In genomic region chr4:84151971-84152450, GRCm38 (mm10) we compare ENCODE assay signal across 16 mouse cellular contexts.
DNase-seq lines count a peak whose midpoint lies in the region; ATAC-seq and TF ChIP-seq lines count a peak whose summit lies in the region.
"Had no signal": no experiment of that assay in that cellular context is flagged by ENCODE, and none has a peak within 500 bp of the region (broad histone marks: within the 10 kb centered on the region; RNA-seq: fewer than 3 reads in every experiment).

No protein-coding gene starts in this region.

- H3K9ac ChIP-seq in lung, embryonic 15.5 days: no peak overlapping the region
- no peak overlapping the region for H3K9ac ChIP-seq in lung, postnatal 0 days (replicated peaks; ENCODE audit: low read depth)
- H3K9ac ChIP-seq in hindbrain, embryonic 14.5 days: no peak overlapping the region
- H3K9ac ChIP-seq in limb, embryonic 15.5 days: no peak overlapping the region
- H3K9ac ChIP-seq: midbrain, embryonic 12.5 days had no signal

- no peak for TF ChIP-seq EP300 in lung, postnatal 0 days (IDR thresholded peaks at IDR 0.05)

- no peaks in the 10 kb centered on the region for H3K9me3 ChIP-seq in lung, embryonic 15.5 days
- no peaks in the 10 kb centered on the region for H3K9me3 ChIP-seq in lung, postnatal 0 days (ENCODE audit: low read length)
- H3K9me3 ChIP-seq in hindbrain, embryonic 14.5 days (ENCODE audit: control insufficient read depth, low read length): no peaks in the 10 kb centered on the region
- no peaks in the 10 kb centered on the region for H3K9me3 ChIP-seq in limb, embryonic 15.5 days
- H3K9me3 ChIP-seq: midbrain, embryonic 12.5 days had no signal

- intact Hi-C loops in left cerebral cortex, postnatal 4 days (cut with DNase I): no loop called here

- no peak overlapping the region for H3K27ac ChIP-seq in lung, embryonic 15.5 days
- H3K27ac ChIP-seq in lung, postnatal 0 days (ENCODE audit: low read length): no peak overlapping the region
- no peak overlapping the region for H3K27ac ChIP-seq in hindbrain, embryonic 14.5 days
- H3K27ac ChIP-seq in limb, embryonic 15.5 days: peak overlapping the region; percentile 50; the same call in 1 of the 2 replicates
- H3K27ac ChIP-seq: layer of hippocampus, adult 2 months; midbrain, embryonic 12.5 days had no signal

- H3K4me2 ChIP-seq in lung, embryonic 15.5 days: no peak overlapping the region
- H3K4me2 ChIP-seq in lung, postnatal 0 days (replicated peaks; ENCODE audit: low read depth, low read length): no peak overlapping the region
- no peak overlapping the region for H3K4me2 ChIP-seq in hindbrain, embryonic 14.5 days (replicated peaks)
- H3K4me2 ChIP-seq in limb, embryonic 15.5 days: no peak overlapping the region
- H3K4me2 ChIP-seq: midbrain, embryonic 12.5 days had no signal

- no peak overlapping the region for H3K4me3 ChIP-seq in lung, embryonic 15.5 days
- H3K4me3 ChIP-seq in lung, postnatal 0 days (ENCODE audit: low read depth, low read length): no peak overlapping the region
- no peak overlapping the region for H3K4me3 ChIP-seq in hindbrain, embryonic 14.5 days (replicated peaks; ENCODE audit: low read length)
- no peak overlapping the region for H3K4me3 ChIP-seq in limb, embryonic 15.5 days
- H3K4me3 ChIP-seq: layer of hippocampus, adult 2 months; midbrain, embryonic 12.5 days had no signal

- H3K36me3 ChIP-seq in lung, embryonic 15.5 days: no peaks in the 10 kb centered on the region
- H3K36me3 ChIP-seq in lung, postnatal 0 days (ENCODE audit: insufficient read depth, low read length): no peaks in the 10 kb centered on the region
- H3K36me3 ChIP-seq in hindbrain, embryonic 14.5 days (replicated peaks; ENCODE audit: control insufficient read depth, insufficient read depth): no peaks in the 10 kb centered on the region
- H3K36me3 ChIP-seq in limb, embryonic 15.5 days: no peaks in the 10 kb centered on the region
- H3K36me3 ChIP-seq: midbrain, embryonic 12.5 days had no signal

- DNase-seq in embryo, embryonic 11 days: peak; percentile 21
- no peak for DNase-seq in embryo, embryonic 10 days (ENCODE audit: low spot score)
- DNase-seq in lung, postnatal 0 days (ENCODE audit: low spot score): no peak
- no peak for DNase-seq in hindbrain, embryonic 14.5 days (ENCODE audit: low spot score)
- DNase-seq in right cerebral cortex, postnatal 36 days (ENCODE audit: low spot score in 2 of 2): no peak
- DNase-seq in left cerebral cortex, postnatal 4 days: no peak
- DNase-seq: adrenal gland, adult 8-10 months; kidney, adult 18-20 months; lung, postnatal 10 days; retina, postnatal 1 day; spleen, adult 18-20 months; thymus, postnatal 14 days had no signal

- peak; percentile 37; the same call in 1 of the 2 replicates for ATAC-seq in lung, embryonic 15.5 days (ENCODE audit: borderline replicate concordance, extremely low read depth, low FRiP score, low TSS enrichment)
- ATAC-seq in lung, postnatal 0 days: no peak
- ATAC-seq in hindbrain, embryonic 14.5 days (ENCODE audit: low FRiP score): peak; percentile 37; the same call in 1 of the 2 replicates
- peak; percentile 63; the same call in 1 of the 2 replicates for ATAC-seq in limb, embryonic 15.5 days (ENCODE audit: insufficient number of reproducible peaks, low FRiP score, low TSS enrichment, low read depth)

- TF ChIP-seq CTCF in lung, postnatal 0 days (IDR thresholded peaks at IDR 0.05): no peak

- H3K27me3 ChIP-seq in lung, embryonic 15.5 days: no peaks in the 10 kb centered on the region
- H3K27me3 ChIP-seq in lung, postnatal 0 days (replicated peaks; ENCODE audit: insufficient read depth, low read length): no peaks in the 10 kb centered on the region
- H3K27me3 ChIP-seq in hindbrain, embryonic 14.5 days (ENCODE audit: control insufficient read depth, insufficient read depth, low read length): no peaks in the 10 kb centered on the region
- H3K27me3 ChIP-seq in limb, embryonic 15.5 days: no peaks in the 10 kb centered on the region

- 25% methylated on average over 6 of the region's 6 CpGs for WGBS in lung, embryonic 15.5 days
- WGBS in lung, postnatal 0 days: 37% methylated on average over 6 of the region's 6 CpGs
- WGBS in hindbrain, embryonic 14.5 days: 51% methylated on average over 6 of the region's 6 CpGs
- 26% methylated on average over 6 of the region's 6 CpGs for WGBS in limb, embryonic 15.5 days

- H3K4me1 ChIP-seq in lung, embryonic 15.5 days: peaks cover 31% of the 10 kb centered on the region
- no peaks in the 10 kb centered on the region for H3K4me1 ChIP-seq in lung, postnatal 0 days (ENCODE audit: insufficient read depth, low read depth, low read length)
- 0 out of 2 replicates have a peak, but pooled peaks cover 4% of the 10 kb centered on the region for H3K4me1 ChIP-seq in hindbrain, embryonic 14.5 days (replicated peaks; ENCODE audit: control insufficient read depth, insufficient read depth, low read length)
- H3K4me1 ChIP-seq in limb, embryonic 15.5 days: peaks cover 22% of the 10 kb centered on the region
